Mouse (Mus musculus) stomach, postnatal 0 days (tissue): Measurements from ENCODE around the gene Sptssb.
A peak's percentile ranks its signal among the peaks of the same experiment; 100 is the strongest.

Experiments used
- CTCF ChIP-seq: IDR thresholded peaks from 2 replicates; pipeline ENCODE4 v1.5.1; 2016; ENCODE audit warnings: antibody characterized with exemption, low read depth, mild to moderate bottlenecking, moderate library complexity
- EP300 ChIP-seq: optimal IDR thresholded peaks from 2 replicates; pipeline ENCODE3; 2016; ENCODE audit warnings: antibody characterized with exemption

DNA sequence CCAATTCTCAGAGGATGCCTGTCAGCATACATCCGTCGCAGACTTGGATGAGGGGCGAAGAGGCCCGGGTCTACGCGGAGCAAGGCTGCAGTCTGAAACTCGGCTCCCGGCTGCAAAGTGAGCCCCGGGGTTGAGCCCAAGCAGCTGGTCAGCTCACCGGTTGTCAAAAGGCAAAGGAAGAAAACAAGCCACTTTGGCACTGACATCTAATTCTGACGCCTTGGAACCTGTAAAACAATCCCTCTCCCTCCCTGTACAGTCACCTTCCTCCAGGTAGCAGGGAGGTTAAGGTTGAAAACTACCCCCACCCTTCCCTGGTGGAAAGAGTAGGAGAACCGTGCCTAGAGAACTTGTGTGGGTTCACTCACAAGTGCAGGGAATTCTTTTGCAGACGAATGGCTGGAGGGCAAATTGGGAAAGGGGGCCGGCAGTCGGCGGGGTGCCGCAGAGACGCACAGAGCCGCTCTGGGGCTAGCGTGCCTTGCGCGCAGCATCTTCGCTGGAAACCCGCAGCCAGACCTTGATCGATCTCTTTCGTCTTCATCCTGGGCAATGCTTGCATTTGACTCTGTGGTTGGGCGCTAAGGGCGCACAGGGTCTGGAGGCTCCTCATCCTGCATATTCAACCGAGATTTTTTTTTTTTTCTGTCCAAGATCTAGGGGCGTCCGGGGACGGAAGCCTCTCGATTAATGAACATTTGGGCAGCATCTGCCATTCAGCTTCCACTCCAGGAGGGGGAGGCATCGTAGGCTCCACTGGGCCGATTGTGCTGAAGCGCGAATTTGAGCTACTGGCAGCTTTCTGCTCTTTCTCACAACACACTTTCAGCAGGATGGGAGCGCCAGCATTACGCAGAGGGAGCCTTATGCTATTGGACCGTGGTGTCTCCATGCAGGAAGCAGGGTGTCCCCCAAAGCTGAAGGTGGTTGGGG, 1.1 kb upstream of the Sptssb start:
- TF ChIP-seq CTCF: peak; percentile 64
- no peak for TF ChIP-seq EP300
